Mouse (Mus musculus) ES-E14 (cell line): ENCODE data around the gene Tsga10ip. TPM values are rescaled to one million over a fixed set of nuclear protein-coding genes. Genes with fewer than 3 reads are reported as not detected.
A peak's percentile ranks its signal among the peaks of the same experiment; 100 is the strongest.

Experiments used
- DNase-seq: peaks from one replicate; pipeline ENCODE4 v3.0.0-alpha.2; 2013; ENCODE audit warnings: low read depth, low spot score
- H3K27ac ChIP-seq: 2 replicates; pipeline ENCODE4 v1.5.1; 2012; ENCODE audit warnings: low read depth, mild to moderate bottlenecking, low read length, moderate library complexity, mixed read lengths; ENCODE audit not compliant: poor library complexity, insufficient read depth, severe bottlenecking
- H3K36me3 ChIP-seq: 2 replicates; pipeline ENCODE4 v1.6.1; 2012; ENCODE audit warnings: mild to moderate bottlenecking, low read length, moderate library complexity, mixed read lengths; ENCODE audit not compliant: control insufficient read depth, poor library complexity, insufficient read depth, severe bottlenecking
- H3K4me1 ChIP-seq, 2 experiments: fragments of 150-350 bp in 1 of 2; sonication (generic) in 1 of 2; 2 replicates each; pipeline ENCODE4 v1.6.1; 2012; ENCODE audit warnings: low read length in 2 of 2, mild to moderate bottlenecking in 1 of 2, mixed read lengths in 1 of 2; ENCODE audit not compliant: control insufficient read depth in 2 of 2, insufficient read depth in 2 of 2, poor library complexity in 1 of 2
- H3K4me3 ChIP-seq, 2 experiments: fragments of 150-350 bp in 1 of 2; sonication (generic) in 1 of 2; 2 replicates each; pipeline ENCODE4 v1.5.1; 2012; ENCODE audit warnings: low read length in 2 of 2, low read depth in 1 of 2, mild to moderate bottlenecking in 1 of 2, mixed read lengths in 1 of 2; ENCODE audit not compliant: insufficient read depth in 1 of 2, poor library complexity in 1 of 2, severe bottlenecking in 1 of 2
- H3K9ac ChIP-seq: 2 replicates; pipeline ENCODE4 v1.6.1; 2012; ENCODE audit warnings: low read depth, mild to moderate bottlenecking, low read length, mixed read lengths; ENCODE audit not compliant: poor library complexity, insufficient read depth, severe bottlenecking
- H3K9me3 ChIP-seq: fragments of 150-350 bp; sonication (generic); 2 replicates; pipeline ENCODE4 v1.6.1; 2012; ENCODE audit warnings: low read depth, mild to moderate bottlenecking, low read length; ENCODE audit not compliant: control insufficient read depth, insufficient read depth
- CHD2 ChIP-seq: IDR thresholded peaks from 2 replicates; pipeline ENCODE4 v1.6.1; 2014; ENCODE audit warnings: mild to moderate bottlenecking, low read depth, low read length, inconsistent platforms
- HCFC1 ChIP-seq: IDR thresholded peaks from 2 replicates; pipeline ENCODE4 v1.6.1; 2012; ENCODE audit warnings: low read length, inconsistent platforms, borderline replicate concordance; ENCODE audit not compliant: insufficient read depth
- MAFK ChIP-seq: IDR thresholded peaks from 2 replicates; pipeline ENCODE4 v1.6.1; 2014; ENCODE audit warnings: mild to moderate bottlenecking, low read depth, low read length, inconsistent platforms; ENCODE audit not compliant: insufficient read depth
- ZC3H11A ChIP-seq: IDR thresholded peaks from 2 replicates; pipeline ENCODE4 v1.6.1; 2012; ENCODE audit warnings: low read depth, mild to moderate bottlenecking, inconsistent platforms, low read length, borderline replicate concordance
- ZNF384 ChIP-seq: IDR thresholded peaks from 2 replicates; pipeline ENCODE4 v1.6.1; 2012; ENCODE audit warnings: low read depth, low read length, inconsistent platforms
- in situ Hi-C, 2 experiments: fragments of 600-800 bp; cut with MboI; formaldehyde crosslinking; loops; one replicate each; pipeline ENCODE4 v1.15.1; 2025; ENCODE audit warnings: low sequenced_read_pairs in 2 of 2, inconsistent platforms in 1 of 2; ENCODE audit not compliant: unreplicated experiment in 2 of 2
- total RNA-seq: library from RNA; depleted of rRNA; stranded (reverse); fragments of 300-350 nt; gene quantifications from 2 replicates; pipeline ENCODE4 v1.2.3, GENCODE M21; 2012; rRNA removed

Gene Tsga10ip
- total RNA-seq = 1.5 and 2.7 TPM in 2 replicates

GRCm38 (mm10) chr19:5402293-5402692, at the start of gene Tsga10ip:
Tsga10ip (minus strand) TSS chr19:5402526.
- Histone ChIP-seq H3K36me3 (no peaks in the 10 kb centered on the region), H3K9ac (no peak within 1 kb of the TSS), H3K4me3 (no peak within 1 kb of the TSS), H3K9me3 (no peaks in the 10 kb centered on the region), H3K27ac (no peak within 1 kb of the TSS), H3K4me1 (peaks cover 3 to 8% of the 10 kb centered on the region in 2 experiments; a peak in 3 of 4 replicates)
- no peak for DNase-seq
- in situ Hi-C loops = no loop called here
- TF ChIP-seq HCFC1 = no peak
- TF ChIP-seq ZC3H11A = no peak
- no peak for TF ChIP-seq ZNF384
- no peak for TF ChIP-seq MAFK
- TF ChIP-seq CHD2 = no peak

GRCm38 (mm10) chr19:5451766-5452165, 49.4 kb upstream of the Tsga10ip start:
- no peak for TF ChIP-seq ZNF384
- no peak for TF ChIP-seq HCFC1
- no peak for TF ChIP-seq ZC3H11A
- TF ChIP-seq MAFK = no peak
- no peak for TF ChIP-seq CHD2
- no peak for DNase-seq
- Histone ChIP-seq H3K36me3 (0 out of 2 replicates have a peak, but pooled peaks cover 5% of the 10 kb centered on the region), H3K9me3 (no peaks in the 10 kb centered on the region), H3K9ac (no peak overlapping the region), H3K4me1 (peaks cover 2 to 11% of the 10 kb centered on the region in 2 experiments; a peak in 3 of 4 replicates), H3K27ac (no peak overlapping the region), H3K4me3 (no peak overlapping the region)
- in situ Hi-C loops = no loop called here

- H3K27ac ChIP-seq = no peak overlapping the region
- TF ChIP-seq ZC3H11A = no peak
- no peak for TF ChIP-seq MAFK
- no peak for TF ChIP-seq ZNF384
- no peak for TF ChIP-seq CHD2
- no peak for TF ChIP-seq HCFC1
- H3K9ac ChIP-seq = no peak overlapping the region
- no peak for DNase-seq
- in situ Hi-C loops = no loop called here
- peaks cover 0 to 3% of the 10 kb centered on the region in 2 experiments; a peak in 1 of 4 replicates for H3K4me1 ChIP-seq
- no peak overlapping the region for H3K4me3 ChIP-seq
- H3K36me3 ChIP-seq = 0 out of 2 replicates have a peak, but pooled peaks cover 5% of the 10 kb centered on the region
- H3K9me3 ChIP-seq = no peaks in the 10 kb centered on the region
Observed at GRCm38 (mm10) chr19:5449673-5450072, 47.3 kb upstream of the Tsga10ip start.

GRCm38 (mm10) chr19:5448354-5449150, 46.2 kb upstream of the Tsga10ip start:
- no peak for DNase-seq
- TF ChIP-seq MAFK (peak; percentile 75), ZC3H11A (no peak), HCFC1 (no peak)
- H3K9ac ChIP-seq = no peak overlapping the region

More at GRCm38 (mm10) chr19:5448354-5449150, 46.2 kb upstream of the Tsga10ip start:
- no peaks in the 10 kb centered on the region for H3K9me3 ChIP-seq
- H3K4me3 ChIP-seq = peak overlapping the region; percentile 71 to 77
- peaks cover 0 to 3% of the 10 kb centered on the region in 2 experiments; a peak in 1 of 4 replicates for H3K4me1 ChIP-seq
- no peak overlapping the region for H3K27ac ChIP-seq
- H3K36me3 ChIP-seq = no peaks in the 10 kb centered on the region
- in situ Hi-C loops = no loop called here
